Mouse (Mus musculus) thymus, postnatal 36 days (tissue): Measurements from ENCODE around the gene Ska2.
A peak's percentile ranks its signal among the peaks of the same experiment; 100 is the strongest.

Experiments used
- DNase-seq, 2 experiments: peaks; one replicate each; pipeline ENCODE4 v3.0.0; 2022; ENCODE audit warnings: mixed read lengths in 2 of 2

Ska2 gene

DNA sequence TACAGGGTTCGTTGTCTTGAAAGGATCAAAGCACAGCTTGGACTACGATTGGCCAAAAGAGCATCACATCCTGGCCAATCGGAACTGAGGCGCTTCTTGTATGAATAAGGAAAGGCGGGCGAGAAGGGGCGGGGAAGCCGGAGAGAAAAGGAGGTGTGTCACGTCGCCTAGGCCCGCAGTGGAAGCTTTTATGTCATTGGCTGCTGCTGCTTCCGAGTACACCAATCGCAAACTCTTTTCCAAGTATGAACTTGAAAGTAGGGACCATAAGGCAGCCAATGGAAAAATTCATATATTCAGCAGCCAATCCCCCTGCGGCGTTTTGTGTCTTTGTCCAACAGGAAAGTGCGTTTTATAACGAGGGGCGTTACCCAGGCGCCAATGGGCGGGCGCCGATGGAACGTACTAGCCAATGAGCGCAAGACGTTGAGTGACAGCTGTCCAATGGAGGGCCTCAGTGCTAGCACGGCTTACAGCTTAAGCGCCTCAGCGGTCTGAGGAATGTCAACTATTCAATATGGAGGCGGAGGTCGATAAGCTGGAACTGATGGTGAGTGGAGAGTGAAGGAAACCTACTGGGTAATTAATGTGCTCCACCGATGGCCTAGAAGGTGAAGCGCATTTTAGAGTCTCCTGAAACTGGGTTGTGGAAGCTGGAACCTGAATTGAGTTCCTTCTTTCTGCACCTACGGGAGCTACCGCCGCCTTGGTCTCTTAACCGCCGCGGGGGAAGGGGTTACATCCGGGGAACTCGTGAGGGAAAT, at the start of gene Ska2:
TSS of gene Ska2 (plus strand) at position 480 of the 764 bp plus-strand sequence.
- peak; percentile 95 to 97 for DNase-seq

DNA sequence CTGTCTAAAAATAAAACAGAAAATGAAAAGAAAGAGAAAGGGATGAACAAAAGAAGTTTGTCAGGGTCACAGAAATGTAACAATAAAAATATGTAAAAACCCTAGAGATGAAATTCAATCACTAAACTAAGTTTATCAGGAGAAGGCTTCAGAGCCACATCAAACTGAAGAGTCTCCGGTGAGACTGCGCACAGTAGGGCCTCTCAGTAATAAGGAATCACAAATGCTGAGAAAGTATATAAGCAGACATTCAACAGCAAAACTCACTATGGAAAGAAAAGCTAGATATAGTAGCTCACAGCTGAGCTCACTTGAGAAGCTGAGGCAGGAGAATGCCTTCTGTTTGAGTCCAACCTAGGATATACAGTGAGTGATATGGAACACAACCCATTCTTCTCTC, 48.6 kb upstream of the Ska2 start:
- no peak for DNase-seq

DNA sequence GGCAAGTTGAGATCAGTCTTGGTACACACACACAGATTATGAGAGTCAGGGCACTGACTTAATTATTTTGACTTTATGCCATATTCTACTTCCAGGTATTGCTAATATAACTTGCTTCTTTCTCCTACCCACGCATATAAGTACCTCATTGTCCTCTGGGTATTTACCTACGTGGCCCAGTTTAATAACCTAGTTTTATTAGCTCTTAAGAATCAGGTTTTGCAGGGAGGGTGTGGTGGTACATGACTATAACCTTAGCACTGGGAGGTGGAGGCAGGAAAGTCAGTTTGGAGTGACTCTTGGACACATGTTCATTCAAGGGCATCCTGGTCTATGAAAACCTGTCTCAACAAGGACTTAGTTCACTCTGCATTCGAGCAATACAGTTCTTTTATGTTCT, 46.9 kb upstream of the Ska2 start:
- DNase-seq: no peak

DNA sequence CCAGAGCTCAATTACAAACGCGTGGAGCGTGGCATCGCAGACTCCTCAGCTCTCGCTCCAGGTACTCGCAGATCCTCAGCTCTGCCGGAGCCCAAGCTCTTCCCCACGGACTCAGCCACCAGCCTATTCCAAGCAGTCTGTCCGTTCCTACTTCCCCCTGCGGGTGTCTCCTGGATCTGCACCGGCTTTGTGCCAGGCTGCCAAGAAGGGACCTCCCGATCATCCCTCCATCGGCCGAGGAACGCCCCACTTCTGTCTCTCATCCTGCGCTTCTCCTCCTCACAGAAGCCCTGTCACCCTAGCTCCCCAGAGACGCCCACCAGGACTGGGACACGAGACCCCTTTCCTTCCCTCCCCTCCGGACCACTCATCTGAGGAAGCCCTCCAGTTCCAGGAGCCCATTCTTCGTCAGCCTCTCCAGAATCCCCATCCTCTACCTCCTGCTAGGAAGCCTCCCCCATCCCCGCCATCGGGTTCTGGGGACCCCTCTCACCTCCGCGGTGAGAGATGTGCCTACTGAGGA, 35.6 kb upstream of the Ska2 start:
- DNase-seq: peak in 1 of 2 experiments; percentile 55

DNA sequence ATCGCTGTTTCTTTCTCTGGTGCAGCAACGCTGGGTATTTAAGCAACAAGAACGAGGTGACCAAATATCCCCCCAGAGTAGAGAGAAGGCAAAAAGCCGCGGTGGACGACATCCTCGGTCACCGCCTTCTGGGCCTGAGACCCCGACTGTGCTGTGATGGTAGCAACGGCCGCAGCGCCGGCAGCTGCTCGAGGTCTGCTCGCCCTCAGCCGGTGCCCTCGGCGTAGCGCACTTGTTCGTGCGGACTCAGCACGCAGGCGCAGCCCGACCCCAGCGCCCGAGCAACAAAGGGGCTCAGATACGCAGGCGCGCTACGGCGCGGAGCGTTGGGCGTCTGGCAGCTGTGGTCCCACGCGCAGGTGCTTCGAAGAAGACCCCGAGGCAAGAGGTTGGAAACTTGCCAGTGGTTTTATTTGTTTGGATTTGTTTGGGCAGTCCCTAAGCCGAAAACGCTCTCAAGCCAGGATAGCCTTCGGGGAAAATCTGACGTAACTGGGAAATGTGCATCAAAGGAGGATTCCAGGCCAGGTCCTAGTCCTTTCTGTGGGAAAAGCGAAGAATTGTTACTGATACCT, 35.1 kb upstream of the Ska2 start, which contains the start of gene Gdpd1:
TSS of gene Gdpd1 (minus strand) at position 197 of the 575 bp plus-strand sequence.
- DNase-seq: peak; percentile 90 to 94

DNA sequence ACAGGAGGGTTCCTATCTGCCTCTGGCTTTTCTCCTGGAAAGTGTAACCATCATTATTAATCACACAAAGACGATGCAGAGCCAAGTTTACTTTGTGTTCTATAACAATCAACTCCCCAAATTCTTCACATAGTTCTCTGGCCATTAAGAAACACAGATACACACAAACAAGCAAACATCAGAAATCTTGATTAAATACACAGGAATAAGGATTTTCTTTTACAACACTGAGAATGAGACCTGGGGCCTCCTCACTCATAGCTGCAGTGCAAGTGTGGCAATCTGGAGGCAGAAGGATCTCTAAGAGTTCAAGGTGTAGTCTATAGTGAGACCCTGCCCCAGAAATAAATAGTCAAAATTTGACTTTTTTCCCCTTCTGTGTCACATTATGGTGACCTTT, 25.3 kb upstream of the Ska2 start:
- no peak for DNase-seq

DNA sequence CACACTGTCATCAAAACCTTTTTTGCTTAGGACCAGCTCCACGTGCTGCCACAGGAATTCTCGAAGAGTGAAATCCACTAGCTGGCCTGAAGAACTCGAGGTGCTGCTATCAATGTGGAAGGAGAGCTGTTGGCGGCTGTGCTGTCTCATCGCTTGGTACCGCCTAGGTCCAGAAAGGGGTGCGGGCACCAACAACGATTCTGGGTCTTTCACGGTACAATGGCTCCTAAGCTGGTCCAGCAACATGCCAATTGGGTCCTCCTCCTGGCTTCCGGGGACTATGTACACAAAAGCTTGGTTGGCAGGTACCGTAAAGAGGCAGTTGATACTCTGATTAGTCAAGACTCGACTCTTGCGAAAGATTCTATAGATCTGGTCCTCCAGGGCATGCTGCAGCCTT, 23.6 kb upstream of the Ska2 start:
- DNase-seq: no peak

DNA sequence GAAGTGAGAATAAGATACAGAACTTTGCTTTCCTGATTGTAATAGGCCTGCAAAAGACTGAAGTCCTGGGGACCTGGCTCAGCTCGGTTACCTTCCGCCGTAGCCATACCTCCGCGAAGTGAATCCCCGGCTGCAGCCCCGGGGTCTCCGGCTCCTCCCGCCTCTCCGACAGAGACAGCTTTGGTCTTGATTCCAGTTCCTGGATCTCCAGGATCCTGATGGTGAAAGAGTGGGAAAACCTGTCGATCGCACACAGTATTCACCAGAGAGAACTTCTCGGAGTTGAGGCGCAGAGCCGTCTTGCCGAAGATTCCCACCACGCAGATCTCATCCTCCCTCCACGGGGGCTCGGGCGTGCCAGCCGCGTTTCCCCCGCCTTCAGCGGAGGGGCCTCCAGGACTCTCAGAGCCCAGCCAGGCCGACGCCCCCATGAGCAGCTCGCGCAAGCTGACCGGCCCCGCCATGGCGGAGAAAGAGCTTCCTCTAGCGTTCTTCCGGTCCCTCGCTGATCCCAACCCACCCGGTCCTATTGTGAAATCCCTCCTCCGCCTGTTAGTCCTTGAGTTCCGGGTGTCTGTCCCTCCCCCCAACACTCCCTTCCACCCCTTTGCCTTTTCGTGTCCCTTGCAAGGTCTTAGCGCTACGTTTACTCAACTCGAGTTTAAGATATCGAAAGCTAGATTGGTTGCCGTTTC, 22.6 kb upstream of the Ska2 start, which contains the start of gene Smg8:
TSS of gene Smg8 (minus strand) at position 485 of the 695 bp plus-strand sequence.
- DNase-seq: peak; percentile 76 to 79

DNA sequence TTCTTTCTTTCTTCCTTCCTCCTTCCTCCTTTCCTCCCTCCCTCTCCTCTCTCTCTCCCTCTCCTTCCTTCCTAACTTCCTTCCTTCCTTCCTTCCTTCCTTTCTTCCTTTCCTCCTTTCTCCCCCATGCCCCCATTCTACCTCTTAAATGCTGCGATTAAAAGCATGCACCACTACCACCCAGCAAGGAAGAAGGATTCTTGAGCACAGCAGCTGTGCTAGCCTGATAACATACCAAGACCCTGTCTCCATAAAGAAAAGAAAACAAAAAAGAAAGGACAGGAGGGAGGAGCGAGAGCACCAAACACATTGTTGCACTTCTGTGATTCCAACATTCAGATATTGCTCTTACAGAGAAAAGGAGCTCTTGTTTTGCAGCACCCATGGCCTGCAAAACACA, 21.9 kb upstream of the Ska2 start:
- DNase-seq: no peak

DNA sequence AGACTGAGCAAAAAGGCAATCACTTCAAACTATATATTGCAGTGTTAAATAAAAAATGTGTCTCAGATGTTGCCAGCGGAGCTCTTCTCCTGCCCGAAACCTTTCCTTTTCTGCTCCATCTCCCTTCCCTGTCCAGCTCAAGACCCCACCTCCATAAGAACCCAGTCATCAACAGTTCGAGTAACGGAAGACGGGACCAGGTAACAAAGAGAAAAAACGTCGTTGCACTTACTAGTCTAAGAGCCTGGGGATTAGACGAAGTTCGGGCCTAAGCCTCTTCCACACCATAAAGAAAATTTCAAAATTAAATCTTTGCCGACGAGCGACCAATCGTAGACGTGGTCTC, 652 bp upstream of the Ska2 start, which contains the start of gene Prr11:
TSS of gene Prr11 (minus strand) at position 300 of the 346 bp plus-strand sequence.
- no peak for DNase-seq

DNA sequence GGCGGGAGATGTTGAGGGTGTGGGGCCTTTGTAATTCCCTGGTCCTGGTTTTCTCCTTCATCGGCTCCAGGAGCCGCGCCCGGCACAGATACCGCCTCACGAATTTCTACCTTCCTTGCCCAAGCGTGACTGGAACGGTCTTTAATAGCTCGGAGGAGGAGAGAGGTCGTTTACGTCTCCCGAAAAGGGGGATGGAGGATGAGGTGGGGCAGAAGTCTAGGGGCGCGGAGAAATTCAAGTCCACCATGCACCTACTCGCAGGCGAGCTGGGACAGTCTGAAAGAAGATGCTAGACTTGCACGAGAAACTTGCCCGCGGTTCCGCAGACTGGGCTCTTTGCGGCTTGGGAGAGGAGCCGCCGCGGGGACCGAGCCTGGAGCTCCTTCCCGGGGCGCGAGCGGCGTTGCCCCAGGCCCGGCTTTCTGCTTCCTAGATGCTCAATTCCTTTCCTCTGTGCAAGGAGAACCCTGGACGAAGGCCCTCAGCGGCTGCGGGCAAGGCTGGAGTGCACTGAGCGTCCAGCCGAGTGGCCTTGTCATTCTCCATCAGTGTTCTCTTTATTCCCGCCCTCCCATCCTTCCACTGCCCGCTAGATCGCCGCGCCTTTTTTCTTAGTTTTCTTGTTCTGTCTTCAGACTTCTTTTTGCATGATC, 611 bp downstream of the Ska2 start:
- DNase-seq: peak in 1 of 2 experiments; percentile 43

DNA sequence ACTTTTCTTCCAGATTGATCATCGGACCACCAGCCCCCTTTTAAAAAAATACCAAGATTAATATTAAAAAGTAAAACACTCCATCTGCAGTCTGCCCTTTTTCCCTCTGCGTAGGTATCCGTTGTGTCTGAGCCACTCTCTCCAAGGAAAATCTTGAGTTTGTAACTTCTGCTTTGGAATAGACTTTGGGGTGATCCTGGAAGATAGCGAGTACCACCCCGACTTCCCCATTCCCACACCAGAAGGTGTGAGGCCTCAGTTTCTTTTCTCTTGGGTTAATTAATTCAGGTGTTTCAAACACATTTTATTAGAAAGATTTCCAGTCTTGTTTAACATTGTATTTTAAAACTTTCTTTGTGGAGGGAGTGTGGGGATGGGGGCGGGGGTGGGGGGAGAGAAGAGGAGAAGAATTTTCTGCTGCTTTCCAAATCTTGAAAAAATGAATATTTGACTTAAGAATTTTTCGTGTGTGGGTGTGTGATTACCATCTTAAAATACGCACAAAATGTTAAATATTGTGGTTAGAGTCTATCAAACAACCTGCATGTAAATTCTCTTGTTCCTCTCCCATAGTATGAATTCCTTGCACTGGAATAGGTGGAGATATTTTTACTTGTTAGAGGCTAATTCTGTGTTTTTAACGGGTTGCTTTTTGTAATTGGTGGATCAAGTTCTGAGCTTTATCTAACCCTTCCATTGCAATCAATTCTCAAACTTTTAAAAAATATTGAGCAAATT, 1.3 kb downstream of the Ska2 start:
- no peak for DNase-seq

DNA sequence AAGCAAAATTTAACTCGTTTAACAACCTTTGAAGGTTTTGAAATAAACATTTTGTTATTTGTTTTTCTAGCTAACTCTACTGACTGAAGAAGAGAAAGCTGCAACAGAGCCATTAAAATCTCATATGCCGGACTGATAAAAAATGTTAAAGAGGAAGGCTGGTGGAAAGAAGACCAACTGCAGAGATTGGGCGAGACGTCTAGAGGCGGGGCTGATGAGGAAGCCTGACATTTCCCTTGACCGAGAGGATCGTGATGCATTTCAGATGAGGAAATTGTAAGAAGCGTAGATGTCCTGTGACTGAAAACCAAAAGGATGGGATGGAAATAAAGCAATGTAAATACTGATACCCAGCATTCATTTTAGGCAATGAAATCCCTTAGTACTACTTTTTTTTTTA, 12.8 kb downstream of the Ska2 start:
- no peak for DNase-seq

DNA sequence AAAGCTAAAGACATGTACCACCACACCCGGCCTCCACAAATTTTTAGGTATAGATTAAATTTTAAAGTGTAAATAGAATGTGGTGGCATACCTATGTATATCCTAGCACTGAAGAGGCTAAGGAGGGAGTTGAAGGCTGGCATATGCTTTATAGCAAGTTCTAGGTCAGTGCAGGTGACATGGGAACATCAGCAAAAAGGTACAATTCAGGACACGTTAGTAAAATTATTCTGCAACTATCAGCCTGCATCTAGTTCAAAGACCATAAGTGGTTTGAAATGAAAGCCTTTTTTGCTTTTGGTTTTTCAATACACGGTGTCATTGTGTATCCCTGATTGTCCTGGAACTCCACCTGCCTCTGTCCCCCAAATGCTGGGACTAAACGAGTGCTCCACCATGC, 16.5 kb downstream of the Ska2 start:
- no peak for DNase-seq

DNA sequence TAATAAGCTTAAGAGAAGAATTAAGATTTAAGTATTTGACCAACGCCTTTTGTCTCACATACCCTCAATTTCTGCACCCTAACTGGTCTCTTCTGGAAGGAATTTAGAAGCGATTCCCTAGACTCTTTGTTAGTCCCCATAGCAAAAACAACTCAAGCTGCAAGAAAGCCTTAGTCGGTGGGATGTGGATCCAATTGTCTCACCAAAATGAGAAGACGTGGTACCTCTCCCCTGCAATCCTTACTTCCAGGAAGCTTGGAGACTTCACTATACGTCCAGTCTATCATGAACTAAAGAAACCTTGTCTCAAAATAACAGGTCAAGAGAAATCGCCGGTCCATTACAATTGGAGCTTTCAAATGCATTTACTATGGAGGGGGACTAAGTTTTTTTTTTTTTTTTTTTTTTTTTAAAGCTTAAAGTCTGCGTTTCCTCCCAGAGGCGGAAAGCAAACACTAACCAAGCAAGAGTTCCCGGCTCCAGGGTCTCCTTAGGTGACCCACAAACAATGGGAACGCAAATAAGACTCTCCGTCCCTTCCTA, 17.3 kb downstream of the Ska2 start:
- no peak for DNase-seq

DNA sequence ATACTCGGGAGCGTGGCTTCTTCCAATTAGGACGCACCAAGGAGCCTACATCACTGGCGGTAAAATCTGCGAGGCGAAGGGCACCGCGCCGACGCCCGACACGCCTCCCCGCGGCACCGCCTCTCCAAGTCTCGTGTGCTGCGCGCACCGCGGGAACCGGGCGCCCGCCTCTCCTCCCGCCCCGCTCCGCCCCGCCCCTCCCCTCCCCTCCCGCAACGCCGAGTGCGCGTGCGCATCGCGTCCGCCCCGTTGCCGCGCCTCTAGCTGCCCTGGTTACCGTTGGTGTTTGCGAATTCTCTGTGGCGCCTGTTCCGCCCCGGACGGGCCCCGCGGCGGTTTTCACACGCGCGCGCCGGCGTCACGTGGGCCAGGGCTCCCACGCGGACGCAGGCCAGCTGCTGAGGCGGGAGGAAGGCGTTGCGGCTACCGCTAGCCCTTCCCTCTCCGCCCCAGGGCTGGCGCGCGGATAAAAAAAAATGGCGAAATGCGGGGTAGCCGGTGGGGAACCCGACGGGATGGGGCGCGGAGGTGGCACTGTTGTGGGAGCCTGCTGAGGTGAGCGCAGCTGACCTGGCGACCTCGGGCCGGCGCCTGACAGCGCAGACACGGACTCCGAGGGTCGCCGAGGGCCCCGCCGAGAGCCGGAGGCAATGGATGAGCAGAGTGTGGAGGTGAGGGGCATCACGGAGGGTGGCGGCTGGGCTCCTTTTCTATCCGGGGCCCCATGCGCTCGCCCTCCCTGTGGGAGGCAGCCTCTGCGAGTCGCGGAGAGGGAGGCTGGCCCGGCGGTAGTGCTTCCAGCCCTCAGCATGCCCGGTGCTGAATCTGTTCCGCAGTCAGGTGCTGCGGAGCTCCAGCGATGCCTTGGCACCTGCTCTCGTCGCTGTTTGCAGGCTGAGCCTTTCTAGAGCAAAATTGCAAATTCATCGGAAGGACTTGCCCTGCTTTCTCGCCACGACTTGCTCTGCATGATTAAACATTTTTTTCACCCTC, 18.1 kb downstream of the Ska2 start, which contains the start of gene Trim37:
TSS of gene Trim37 (plus strand) at position 254 of the 993 bp plus-strand sequence.
- DNase-seq: peak; percentile 79 to 87

DNA sequence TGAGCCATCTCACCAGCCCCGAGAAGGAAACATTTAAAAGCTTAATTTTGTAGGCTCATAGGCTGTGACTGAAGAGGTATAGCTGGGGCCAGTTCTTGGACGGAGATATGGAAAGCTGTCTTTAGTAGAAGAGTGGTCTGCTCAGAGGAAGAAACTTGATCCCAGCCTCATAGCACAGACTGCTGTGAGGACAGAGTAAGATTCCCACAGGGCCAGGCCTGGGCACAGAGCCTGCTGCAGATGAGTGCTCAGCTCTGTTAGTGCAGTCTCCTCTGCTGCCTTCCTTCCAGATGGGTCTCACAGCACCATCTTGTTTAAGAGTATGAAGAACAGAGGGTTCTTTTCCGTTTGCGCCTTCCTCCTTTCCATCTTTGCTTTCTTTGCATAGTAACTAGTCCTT, 27.2 kb downstream of the Ska2 start:
- DNase-seq: no peak

DNA sequence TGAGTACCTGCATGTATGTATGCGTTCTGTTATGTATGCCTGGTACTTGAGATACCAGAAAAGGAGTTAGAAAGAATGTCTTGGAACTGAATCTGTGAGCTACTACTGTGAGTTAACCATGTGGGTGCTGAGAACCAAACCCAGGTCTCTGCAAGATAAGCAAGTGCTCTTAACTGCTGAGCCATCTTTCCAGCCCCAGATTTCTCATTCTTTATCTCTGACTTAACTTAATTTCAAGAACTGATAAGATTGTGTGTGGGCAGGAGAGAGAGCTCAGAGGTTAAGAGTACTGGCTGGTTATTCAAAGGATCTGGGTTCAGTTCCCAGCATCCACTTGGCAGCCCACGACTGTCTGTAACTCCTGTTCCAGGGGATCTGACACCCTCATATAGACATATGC, 49.0 kb downstream of the Ska2 start:
- DNase-seq: no peak

DNA sequence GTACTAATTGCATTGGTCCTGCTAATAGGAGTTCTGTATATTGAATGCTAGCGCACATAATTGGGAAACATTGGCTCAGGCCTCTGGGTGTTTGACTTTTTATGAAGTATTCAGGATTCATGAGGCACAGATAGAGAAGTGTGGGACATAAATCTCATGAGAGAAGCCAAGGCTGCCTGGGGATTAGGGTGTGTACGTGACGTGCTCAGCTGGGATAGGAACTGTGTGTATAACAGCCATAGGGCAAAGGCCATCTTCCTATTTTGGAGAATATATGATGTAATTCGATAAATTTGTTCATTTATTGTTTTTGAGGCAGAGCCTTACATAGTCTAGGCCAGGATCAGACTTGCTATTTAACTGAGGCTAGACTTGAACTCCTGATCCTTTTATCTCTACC, 53.7 kb downstream of the Ska2 start:
- no peak for DNase-seq

DNA sequence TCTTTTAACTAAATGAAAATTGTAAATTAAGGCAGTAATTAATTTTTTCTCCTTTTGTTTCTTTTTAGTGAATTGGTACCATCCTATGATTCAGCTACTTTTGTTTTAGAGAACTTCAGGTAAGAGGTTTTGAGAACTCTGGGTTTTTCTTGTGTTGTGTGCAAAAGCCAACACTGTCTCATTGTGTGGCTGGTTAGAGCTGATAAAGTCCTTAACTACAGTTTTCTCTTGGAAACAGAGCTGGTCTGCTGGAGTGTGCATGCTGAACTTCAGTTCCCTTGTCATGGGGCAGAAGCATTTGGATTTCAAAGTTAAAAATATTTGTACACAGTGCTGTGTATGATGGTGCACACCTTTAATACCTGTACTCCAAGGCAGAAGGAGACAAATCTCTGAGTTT, 54.7 kb downstream of the Ska2 start:
- DNase-seq: no peak

DNA sequence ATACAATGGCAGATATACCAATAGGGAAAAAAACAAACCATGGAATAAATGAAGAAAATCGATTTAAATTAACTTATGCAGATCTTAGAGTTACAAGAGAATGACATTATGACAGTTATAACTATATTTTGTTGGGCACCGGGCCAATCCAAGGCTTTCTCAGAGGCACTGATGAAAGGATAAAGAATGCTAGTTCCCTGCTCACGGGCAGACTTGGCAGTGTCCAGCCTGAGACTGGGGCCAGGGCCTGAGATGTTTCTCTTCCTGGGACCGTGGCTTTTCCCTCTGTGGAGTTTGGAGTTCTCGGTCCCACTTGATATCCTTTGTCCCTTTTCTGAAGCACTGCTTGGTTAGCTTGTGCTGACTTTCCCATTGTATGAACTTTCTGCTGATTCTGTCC, 64.6 kb downstream of the Ska2 start:
- DNase-seq: no peak
